Mouse (Mus musculus) ES-E14 (cell line): ENCODE results near the gene Nectin3. TPM values are rescaled to one million over a fixed set of nuclear protein-coding genes. Genes with fewer than 3 reads are reported as not detected.

Experiments used
- DNase-seq: peaks from one replicate; pipeline ENCODE4 v3.0.0-alpha.2; 2013; ENCODE audit warnings: low read depth, low spot score
- H3K27ac ChIP-seq: 2 replicates; pipeline ENCODE4 v1.5.1; 2012; ENCODE audit warnings: low read depth, mild to moderate bottlenecking, low read length, moderate library complexity, mixed read lengths; ENCODE audit not compliant: poor library complexity, insufficient read depth, severe bottlenecking
- H3K36me3 ChIP-seq: 2 replicates; pipeline ENCODE4 v1.6.1; 2012; ENCODE audit warnings: mild to moderate bottlenecking, low read length, moderate library complexity, mixed read lengths; ENCODE audit not compliant: control insufficient read depth, poor library complexity, insufficient read depth, severe bottlenecking
- H3K4me1 ChIP-seq, 2 experiments: fragments of 150-350 bp in 1 of 2; sonication (generic) in 1 of 2; 2 replicates each; pipeline ENCODE4 v1.6.1; 2012; ENCODE audit warnings: low read length in 2 of 2, mild to moderate bottlenecking in 1 of 2, mixed read lengths in 1 of 2; ENCODE audit not compliant: control insufficient read depth in 2 of 2, insufficient read depth in 2 of 2, poor library complexity in 1 of 2
- H3K4me3 ChIP-seq, 2 experiments: fragments of 150-350 bp in 1 of 2; sonication (generic) in 1 of 2; 2 replicates each; pipeline ENCODE4 v1.5.1; 2012; ENCODE audit warnings: low read length in 2 of 2, low read depth in 1 of 2, mild to moderate bottlenecking in 1 of 2, mixed read lengths in 1 of 2; ENCODE audit not compliant: insufficient read depth in 1 of 2, poor library complexity in 1 of 2, severe bottlenecking in 1 of 2
- H3K9ac ChIP-seq: 2 replicates; pipeline ENCODE4 v1.6.1; 2012; ENCODE audit warnings: low read depth, mild to moderate bottlenecking, low read length, mixed read lengths; ENCODE audit not compliant: poor library complexity, insufficient read depth, severe bottlenecking
- H3K9me3 ChIP-seq: fragments of 150-350 bp; sonication (generic); 2 replicates; pipeline ENCODE4 v1.6.1; 2012; ENCODE audit warnings: low read depth, mild to moderate bottlenecking, low read length; ENCODE audit not compliant: control insufficient read depth, insufficient read depth
- CHD2 ChIP-seq: IDR thresholded peaks from 2 replicates; pipeline ENCODE4 v1.6.1; 2014; ENCODE audit warnings: mild to moderate bottlenecking, low read depth, low read length, inconsistent platforms
- HCFC1 ChIP-seq: IDR thresholded peaks from 2 replicates; pipeline ENCODE4 v1.6.1; 2012; ENCODE audit warnings: low read length, inconsistent platforms, borderline replicate concordance; ENCODE audit not compliant: insufficient read depth
- MAFK ChIP-seq: IDR thresholded peaks from 2 replicates; pipeline ENCODE4 v1.6.1; 2014; ENCODE audit warnings: mild to moderate bottlenecking, low read depth, low read length, inconsistent platforms; ENCODE audit not compliant: insufficient read depth
- ZC3H11A ChIP-seq: IDR thresholded peaks from 2 replicates; pipeline ENCODE4 v1.6.1; 2012; ENCODE audit warnings: low read depth, mild to moderate bottlenecking, inconsistent platforms, low read length, borderline replicate concordance
- ZNF384 ChIP-seq: IDR thresholded peaks from 2 replicates; pipeline ENCODE4 v1.6.1; 2012; ENCODE audit warnings: low read depth, low read length, inconsistent platforms
- in situ Hi-C, 2 experiments: fragments of 600-800 bp; cut with MboI; formaldehyde crosslinking; loops; one replicate each; pipeline ENCODE4 v1.15.1; 2025; ENCODE audit warnings: low sequenced_read_pairs in 2 of 2, inconsistent platforms in 1 of 2; ENCODE audit not compliant: unreplicated experiment in 2 of 2
- total RNA-seq: library from RNA; depleted of rRNA; stranded (reverse); fragments of 300-350 nt; gene quantifications from 2 replicates; pipeline ENCODE4 v1.2.3, GENCODE M21; 2012

The Nectin3 gene
- total RNA-seq, 1 experiment = 52.0 TPM

GRCm38 (mm10) chr16:46407997-46408396, 90.3 kb downstream of the Nectin3 start:
- no peaks in the 10 kb centered on the region for H3K4me1 ChIP-seq

GRCm38 (mm10) chr16:46406844-46407639, 91.3 kb downstream of the Nectin3 start:
- TF ChIP-seq CHD2 (no peak), ZC3H11A (no peak), MAFK (no peak), HCFC1 (no peak)
- in situ Hi-C loops = no loop called here
- DNase-seq = no peak

More at GRCm38 (mm10) chr16:46407997-46408396, 90.3 kb downstream of the Nectin3 start:
- DNase-seq = no peak
- Histone ChIP-seq H3K9me3 (no peaks in the 10 kb centered on the region), H3K27ac (no peak overlapping the region), H3K36me3 (no peaks in the 10 kb centered on the region), H3K9ac (no peak overlapping the region), H3K4me3 (no peak overlapping the region)
- TF ChIP-seq MAFK (no peak), HCFC1 (no peak), ZNF384 (no peak), CHD2 (no peak), ZC3H11A (no peak)
- in situ Hi-C loops = no loop called here

GRCm38 (mm10) chr16:46397945-46398344, 100.4 kb downstream of the Nectin3 start:
- DNase-seq = no peak
- no peaks in the 10 kb centered on the region for H3K9me3 ChIP-seq
- H3K27ac ChIP-seq = no peak overlapping the region
- no peak overlapping the region for H3K9ac ChIP-seq
- TF ChIP-seq ZC3H11A (no peak), HCFC1 (no peak), ZNF384 (no peak), CHD2 (no peak), MAFK (no peak)
- H3K4me1 ChIP-seq = no peaks in the 10 kb centered on the region
- H3K36me3 ChIP-seq = no peaks in the 10 kb centered on the region
- no peak overlapping the region for H3K4me3 ChIP-seq
- in situ Hi-C loops = no loop called here

More at GRCm38 (mm10) chr16:46406844-46407639, 91.3 kb downstream of the Nectin3 start:
- H3K4me1 ChIP-seq = no peaks in the 10 kb centered on the region
- H3K36me3 ChIP-seq = no peaks in the 10 kb centered on the region
- H3K9me3 ChIP-seq = no peaks in the 10 kb centered on the region
- H3K4me3 ChIP-seq = no peak overlapping the region
- no peak overlapping the region for H3K27ac ChIP-seq
- H3K9ac ChIP-seq = no peak overlapping the region

GRCm38 (mm10) chr16:46389415-46390033, 108.8 kb downstream of the Nectin3 start:
- TF ChIP-seq HCFC1 (no peak), ZNF384 (no peak), CHD2 (no peak), ZC3H11A (no peak), MAFK (no peak)
- no peak overlapping the region for H3K4me3 ChIP-seq
- H3K9me3 ChIP-seq = no peaks in the 10 kb centered on the region
- H3K36me3 ChIP-seq = no peaks in the 10 kb centered on the region; the same call in 1 of the 2 replicates
- in situ Hi-C loops = no loop called here
- no peak overlapping the region for H3K27ac ChIP-seq
- H3K4me1 ChIP-seq = no peaks in the 10 kb centered on the region
- no peak overlapping the region for H3K9ac ChIP-seq
- no peak for DNase-seq
